Mouse (Mus musculus) 3134 (cell line): ENCODE measurements around the gene Yju2.

Experiments used
- DNase-seq: peaks from one replicate; pipeline ENCODE4 v3.0.0-alpha.2; 2011; ENCODE audit warnings: low spot score; ENCODE audit not compliant: insufficient read length; ENCODE audit errors: extremely low read depth

Yju2 gene

GRCm38 (mm10) chr17:56006956-56007355 is 48.1 kb downstream of the Yju2 start:
- no peak for DNase-seq

- DNase-seq = no peak
Measured at GRCm38 (mm10) chr17:56007444-56008355, 48.8 kb downstream of the Yju2 start.

- DNase-seq = peak; percentile 85
Measured at GRCm38 (mm10) chr17:56008356-56009087, 49.6 kb downstream of the Yju2 start.

GRCm38 (mm10) chr17:56009088-56009961 is 50.4 kb downstream of the Yju2 start:
- DNase-seq = peak; percentile 90

- no peak for DNase-seq
Measured at GRCm38 (mm10) chr17:56009962-56010240, 51.0 kb downstream of the Yju2 start.

GRCm38 (mm10) chr17:56010255-56010654 is 51.4 kb downstream of the Yju2 start:
- peak; percentile 51 for DNase-seq

GRCm38 (mm10) chr17:56010681-56011080 is 51.8 kb downstream of the Yju2 start:
- DNase-seq = peak; percentile 81

- no peak for DNase-seq
Measured at GRCm38 (mm10) chr17:56011441-56011840, 52.5 kb downstream of the Yju2 start.

GRCm38 (mm10) chr17:56015293-56015692 is 56.4 kb downstream of the Yju2 start:
- no peak for DNase-seq

GRCm38 (mm10) chr17:56016382-56016781 is 57.5 kb downstream of the Yju2 start:
- DNase-seq = no peak

- DNase-seq = no peak
Measured at GRCm38 (mm10) chr17:56016793-56017785, 58.2 kb downstream of the Yju2 start.

GRCm38 (mm10) chr17:56017848-56018247 is 58.9 kb downstream of the Yju2 start:
- no peak for DNase-seq
